Mouse (Mus musculus) left cerebral cortex, adult 18-20 months (tissue): ENCODE results near the gene Gm20916. TPM values are rescaled to one million over a fixed set of nuclear protein-coding genes. Genes with fewer than 3 reads are reported as not detected.
"Not testable (repeated sequence)": the region's sequence is repeated elsewhere in the genome, so short reads cannot be mapped to it uniquely, and the experiment has no call there.

Source experiments
- DNase-seq, 2 experiments: peaks; one replicate each; pipeline ENCODE4 v3.0.0; 2021 to 2022; ENCODE audit warnings: low spot score in 2 of 2, mixed read lengths in 1 of 2
- long read RNA-seq, 2 experiments: library from polyadenylated mRNA; stranded (forward); transcript quantifications; one replicate each; pipeline ENCODE4 v2.0.0; 2021
- total RNA-seq, 2 experiments: library from RNA; stranded (reverse); gene quantifications; 2 replicates each; pipeline ENCODE4 v1.2.3; 2021

The Gm20916 gene
- total RNA-seq = not detected
- long read RNA-seq, experiment 1 = 0 reads
- long read RNA-seq, experiment 2 = 0 reads

GRCm38 (mm10) chrY:79319265-79319664 lies at the start of gene Gm20916:
TSS of gene Gm20916 (plus strand) at chrY:79319565.
- DNase-seq = not testable (repeated sequence)

Other genes starting within 250 kb of the Gm20916 start
- not detected for gene Gm20917, start 168.4 kb upstream of the Gm20916 start, total RNA-seq